Mouse (Mus musculus) embryonic facial prominence, embryonic 15.5 days (tissue): Measurements from ENCODE around the gene Slc44a2. TPM values are rescaled to one million over a fixed set of nuclear protein-coding genes. Genes with fewer than 3 reads are reported as not detected.

Experiments used
- ATAC-seq: fragments of 200-750 bp; cut with Nextera tagmentation; 2 replicates; pipeline ENCODE4 v1.8.0; 2017; ENCODE audit warnings: low read depth, moderate TSS enrichment; ENCODE audit not compliant: insufficient number of reproducible peaks, low FRiP score, low TSS enrichment
- H3K27ac ChIP-seq: fragments of 300-500 bp; sonication (generic); replicated peaks from 2 replicates; pipeline ENCODE4 v1.5.1; 2015; ENCODE audit warnings: mild to moderate bottlenecking, inconsistent platforms
- H3K27me3 ChIP-seq: fragments of 300-500 bp; sonication (generic); 2 replicates; pipeline ENCODE4 v1.6.1; 2015; ENCODE audit warnings: inconsistent platforms
- H3K36me3 ChIP-seq: fragments of 300-500 bp; sonication (generic); 2 replicates; pipeline ENCODE4 v1.6.1; 2015; ENCODE audit warnings: mild to moderate bottlenecking, inconsistent platforms
- H3K4me1 ChIP-seq: fragments of 300-500 bp; sonication (generic); 2 replicates; pipeline ENCODE4 v1.6.1; 2015; ENCODE audit warnings: inconsistent platforms
- H3K4me2 ChIP-seq: fragments of 300-500 bp; sonication (generic); replicated peaks from 2 replicates; pipeline ENCODE4 v1.6.1; 2015; ENCODE audit warnings: mild to moderate bottlenecking, inconsistent platforms
- H3K4me3 ChIP-seq: fragments of 300-500 bp; sonication (generic); replicated peaks from 2 replicates; pipeline ENCODE4 v1.5.1; 2015; ENCODE audit warnings: mild to moderate bottlenecking, inconsistent platforms
- H3K9ac ChIP-seq: fragments of 300-500 bp; sonication (generic); 2 replicates; pipeline ENCODE4 v1.6.1; 2015; ENCODE audit warnings: inconsistent platforms
- H3K9me3 ChIP-seq: fragments of 300-500 bp; sonication (generic); replicated peaks from 2 replicates; pipeline ENCODE4 v1.6.1; 2016; ENCODE audit warnings: inconsistent platforms
- WGBS: fragments of 180-500 bp; shearing (Covaris S2); methylation state at CpG from one replicate; pipeline ENCODE4 v1.1.7; 2015; 5-methylcytosine and 5-hydroxymethylcytosine counted together
- polyA plus RNA-seq: library from polyadenylated mRNA; unstranded; fragments of >200 nt; fragmentation: Nextera tagmentation; extraction: Ambion mirVana; gene quantifications from 2 replicates; pipeline ENCODE4 v1.2.1, GENCODE M21; 2015

Gene Slc44a2
- polyA plus RNA-seq, 1 experiment from 2014 or later, result 143 TPM

DNA sequence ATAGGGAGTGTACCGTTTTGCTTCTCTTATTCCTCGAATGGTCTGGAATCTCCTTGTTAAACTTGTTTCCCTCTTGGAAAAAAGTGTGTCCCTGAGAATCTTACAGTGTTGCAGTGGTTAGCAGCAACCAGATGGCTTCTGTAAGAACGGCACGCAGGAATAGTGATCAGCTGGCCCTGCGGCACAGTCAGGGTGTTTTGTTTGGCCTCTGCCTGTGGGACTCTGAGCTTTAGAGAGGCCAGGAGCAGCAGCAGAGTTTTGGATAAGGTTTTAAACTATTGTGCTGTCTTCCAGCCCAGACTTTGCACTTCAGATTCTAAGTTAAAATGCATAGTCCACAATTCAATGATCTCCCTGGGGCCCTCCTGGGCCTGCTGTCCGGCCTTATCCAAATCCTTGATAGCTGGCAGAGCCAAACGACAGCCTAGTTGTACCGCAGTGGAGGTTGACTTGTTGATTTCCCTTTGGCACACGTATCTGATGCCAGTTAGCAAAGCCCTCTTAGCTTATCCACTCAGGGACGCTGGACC is 72.2 kb downstream of the Slc44a2 start:
- no peak overlapping the region for H3K27ac ChIP-seq
- H3K4me3 ChIP-seq, result no peak overlapping the region
- H3K36me3 ChIP-seq, result peaks cover 92% of the 10 kb centered on the region
- H3K4me1 ChIP-seq, result no peaks in the 10 kb centered on the region
- 86% methylated on average over 10 of the region's 10 CpGs for WGBS
- H3K27me3 ChIP-seq, result no peaks in the 10 kb centered on the region
- H3K9me3 ChIP-seq, result no peaks in the 10 kb centered on the region
- H3K4me2 ChIP-seq, result no peak overlapping the region
- ATAC-seq, result no peak
- no peak overlapping the region for H3K9ac ChIP-seq

DNA sequence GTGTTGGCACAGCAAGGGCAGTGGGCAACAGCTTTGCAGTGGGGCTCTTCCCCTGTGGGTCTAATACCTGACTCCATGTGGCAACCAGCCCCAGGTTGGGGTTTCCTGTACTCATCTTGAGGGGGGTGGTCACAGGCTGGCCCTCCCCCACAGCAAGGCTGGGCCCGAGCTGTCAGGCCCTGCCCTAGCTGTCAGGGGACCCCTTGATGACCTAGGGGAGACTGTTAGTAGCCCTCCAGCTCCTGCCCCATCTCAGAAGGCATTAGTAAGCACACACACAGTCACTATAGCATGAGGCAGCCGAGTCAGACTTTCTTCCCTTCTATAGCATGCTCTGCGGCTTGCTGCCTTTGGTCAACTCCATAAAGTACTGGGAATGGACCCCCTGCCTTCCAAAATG is 75.2 kb downstream of the Slc44a2 start:
- WGBS, result 87% methylated on average over 3 of the region's 3 CpGs
- no peak overlapping the region for H3K9ac ChIP-seq
- H3K4me2 ChIP-seq, result no peak overlapping the region
- peaks cover 95% of the 10 kb centered on the region for H3K36me3 ChIP-seq
- H3K27ac ChIP-seq, result no peak overlapping the region
- no peaks in the 10 kb centered on the region for H3K4me1 ChIP-seq
- H3K9me3 ChIP-seq, result no peaks in the 10 kb centered on the region
- H3K27me3 ChIP-seq, result no peaks in the 10 kb centered on the region
- ATAC-seq, result no peak
- no peak overlapping the region for H3K4me3 ChIP-seq

DNA sequence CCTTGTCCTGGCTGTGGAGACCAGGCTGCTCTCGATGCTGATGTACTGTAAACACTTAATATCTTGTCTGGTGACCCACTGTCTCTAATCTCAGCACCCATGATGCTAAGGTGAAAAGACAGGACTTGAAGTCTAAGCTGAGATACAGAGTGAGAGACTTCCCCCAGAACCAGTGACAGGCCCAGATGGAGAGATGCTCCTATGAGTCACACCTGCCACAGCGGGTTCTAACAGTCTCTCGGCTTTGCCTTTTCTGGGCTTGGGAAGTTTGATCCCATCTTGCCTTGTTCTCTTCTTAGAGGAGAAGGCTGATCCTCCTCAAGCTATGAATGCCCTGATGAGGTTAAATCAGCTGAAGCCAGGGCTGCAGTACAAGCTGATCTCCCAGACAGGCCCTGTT is 76.7 kb downstream of the Slc44a2 start:
- Histone ChIP-seq H3K27me3 (no peaks in the 10 kb centered on the region), H3K4me2 (no peak overlapping the region), H3K4me3 (no peak overlapping the region), H3K4me1 (no peaks in the 10 kb centered on the region), H3K9me3 (no peaks in the 10 kb centered on the region), H3K36me3 (peaks cover 95% of the 10 kb centered on the region), H3K27ac (no peak overlapping the region), H3K9ac (no peak overlapping the region)
- ATAC-seq, result no peak
- WGBS, result 90% methylated on average over 3 of the region's 3 CpGs

DNA sequence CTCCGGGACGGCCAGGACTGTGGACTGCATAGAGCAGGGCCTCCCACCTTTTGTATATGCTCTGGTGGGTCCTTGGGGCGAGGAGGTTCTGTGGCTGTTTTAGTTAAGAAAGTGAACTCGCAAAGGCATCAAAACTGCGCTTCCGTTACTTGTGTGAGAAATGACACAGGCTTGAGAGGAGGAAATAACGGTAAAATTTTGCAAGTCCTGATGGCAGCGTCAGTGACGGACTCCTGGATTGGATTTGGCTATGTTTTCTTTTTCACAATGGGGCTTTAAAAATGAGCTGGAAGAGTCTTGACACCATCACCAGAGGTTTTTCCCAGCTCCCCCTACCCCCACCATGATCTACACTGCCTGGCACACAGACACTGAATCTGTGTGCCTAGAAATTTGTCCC is 80.5 kb downstream of the Slc44a2 start:
- peaks cover 94% of the 10 kb centered on the region for H3K36me3 ChIP-seq
- whole genome bisulfite sequencing, result 93% methylated on average over 9 of the region's 9 CpGs
- H3K4me2 ChIP-seq, result no peak overlapping the region
- H3K27me3 ChIP-seq, result no peaks in the 10 kb centered on the region
- no peak overlapping the region for H3K4me3 ChIP-seq
- H3K9ac ChIP-seq, result no peak overlapping the region
- no peak for ATAC-seq
- H3K4me1 ChIP-seq, result no peaks in the 10 kb centered on the region
- no peaks in the 10 kb centered on the region for H3K9me3 ChIP-seq
- H3K27ac ChIP-seq, result no peak overlapping the region

DNA sequence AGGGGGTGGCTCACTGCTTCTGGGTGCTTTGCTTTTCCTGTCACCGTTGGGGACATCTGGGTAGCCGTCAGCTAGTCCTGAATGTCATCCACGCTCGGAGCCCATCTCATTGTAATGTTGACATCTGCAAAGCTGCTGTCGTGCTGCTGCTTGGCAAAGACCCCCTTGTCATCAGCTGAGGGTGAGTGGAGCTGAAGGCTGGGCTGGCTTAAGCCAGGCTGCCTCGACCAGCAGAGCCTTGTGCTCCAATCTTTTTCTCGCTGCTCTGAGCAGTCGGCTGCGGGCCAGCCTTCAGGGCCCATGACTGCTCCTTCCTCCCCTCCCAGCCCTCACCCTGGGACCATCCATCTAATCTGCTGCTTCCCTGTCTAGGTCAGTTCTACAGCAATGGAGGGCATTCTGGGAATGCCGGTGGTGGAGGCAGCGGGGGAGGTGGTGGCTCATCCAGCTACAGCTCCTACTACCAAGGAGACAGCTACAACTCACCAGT is 82.3 kb downstream of the Slc44a2 start:
- no peaks in the 10 kb centered on the region for H3K27me3 ChIP-seq
- no peak overlapping the region for H3K27ac ChIP-seq
- no peak overlapping the region for H3K9ac ChIP-seq
- peaks cover 90% of the 10 kb centered on the region for H3K36me3 ChIP-seq
- H3K9me3 ChIP-seq, result no peaks in the 10 kb centered on the region
- ATAC-seq, result no peak
- H3K4me2 ChIP-seq, result no peak overlapping the region
- 80% methylated on average over 11 of the region's 11 CpGs for WGBS
- H3K4me3 ChIP-seq, result no peak overlapping the region
- no peaks in the 10 kb centered on the region for H3K4me1 ChIP-seq

DNA sequence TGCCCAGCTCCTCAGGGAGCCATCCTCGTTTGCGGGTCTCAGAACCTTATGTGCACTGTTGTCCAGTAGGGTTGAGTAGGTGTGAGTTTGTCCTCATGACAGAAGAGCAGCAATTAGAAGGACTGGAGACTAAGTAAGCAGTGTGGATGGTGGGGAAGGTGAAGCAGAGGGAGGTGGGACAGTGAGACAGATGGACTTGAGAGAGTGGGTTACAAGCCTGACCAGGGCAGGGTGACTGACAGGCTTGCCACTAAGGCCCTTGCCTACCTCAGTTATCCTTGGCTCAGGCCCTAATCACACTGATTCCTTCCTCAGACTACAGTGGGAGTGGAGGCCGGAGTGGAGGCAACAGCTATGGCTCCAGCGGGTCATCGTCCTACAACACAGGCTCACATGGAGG is 83.2 kb downstream of the Slc44a2 start:
- Histone ChIP-seq H3K9ac (no peak overlapping the region), H3K4me2 (no peak overlapping the region), H3K27me3 (no peaks in the 10 kb centered on the region), H3K27ac (no peak overlapping the region), H3K4me3 (no peak overlapping the region), H3K4me1 (no peaks in the 10 kb centered on the region), H3K9me3 (no peaks in the 10 kb centered on the region), H3K36me3 (peaks cover 80% of the 10 kb centered on the region)
- 92% methylated on average over 5 of the region's 5 CpGs for WGBS
- no peak for ATAC-seq

Other genes starting within 250 kb of the Slc44a2 start
- gene Gm49373, start 247.6 kb upstream of the Slc44a2 start, polyA plus RNA-seq, result 0.72 and 1.0 TPM in 2 replicates
- gene Fdx1l, start 247.1 kb upstream of the Slc44a2 start, polyA plus RNA-seq, result 61.0 and 65.4 TPM in 2 replicates
- 1.6 and 2.9 TPM in 2 replicates for gene Gm38431, start 228.7 kb upstream of the Slc44a2 start, polyA plus RNA-seq
- gene Raver1, start 228.7 kb upstream of the Slc44a2 start, polyA plus RNA-seq, result 55.4 and 65.8 TPM in 2 replicates
- gene Tyk2, start 189.5 kb upstream of the Slc44a2 start, polyA plus RNA-seq, result 13.9 and 16.0 TPM in 2 replicates
- gene Cdc37, start 170.7 kb upstream of the Slc44a2 start, polyA plus RNA-seq, result 296 and 300 TPM in 2 replicates
- 7.5 and 9.4 TPM in 2 replicates for gene Pde4a, start 155.0 kb upstream of the Slc44a2 start, polyA plus RNA-seq
- 73.2 and 76.4 TPM in 2 replicates for gene Keap1, start 81.3 kb upstream of the Slc44a2 start, polyA plus RNA-seq
- 4.5 and 5.0 TPM in 2 replicates for gene S1pr5, start 72.3 kb upstream of the Slc44a2 start, polyA plus RNA-seq
- gene Atg4d, start 55.4 kb upstream of the Slc44a2 start, polyA plus RNA-seq, result 40.5 and 44.8 TPM in 2 replicates
- 18.2 and 19.0 TPM in 2 replicates for gene Kri1, start 32.7 kb upstream of the Slc44a2 start, polyA plus RNA-seq
- gene Cdkn2d, start 29.3 kb upstream of the Slc44a2 start, polyA plus RNA-seq, result 57.8 and 63.0 TPM in 2 replicates
- 38.1 and 46.9 TPM in 2 replicates for gene Ap1m2, start 8.4 kb upstream of the Slc44a2 start, polyA plus RNA-seq
- gene Ilf3, start 47.2 kb downstream of the Slc44a2 start, polyA plus RNA-seq, result 179 and 180 TPM in 2 replicates
- 47.5 and 48.6 TPM in 2 replicates for gene Qtrt1, start 91.1 kb downstream of the Slc44a2 start, polyA plus RNA-seq
- 79.7 and 85.9 TPM in 2 replicates for gene Dnm2, start 104.2 kb downstream of the Slc44a2 start, polyA plus RNA-seq
- 113 and 123 TPM in 2 replicates for gene Tmed1, start 189.6 kb downstream of the Slc44a2 start, polyA plus RNA-seq
- gene AB124611, start 205.5 kb downstream of the Slc44a2 start, polyA plus RNA-seq, result 5.1 and 6.9 TPM in 2 replicates
- gene Carm1, start 226.2 kb downstream of the Slc44a2 start, polyA plus RNA-seq, result 56.5 and 61.5 TPM in 2 replicates